Mouse (Mus musculus) Muller cell, postnatal 12 days (primary cell): ENCODE measurements around the gene Slc25a3.

ENCODE experiments used
- DNase-seq: peaks from one replicate; pipeline ENCODE4 v3.0.0-alpha.2; 2015; ENCODE audit errors: inconsistent ontology term

Gene Slc25a3

GRCm38 (mm10) chr10:91094251-91095104, 29.4 kb downstream of the Slc25a3 start:
- no peak for DNase-seq

- DNase-seq = peak; percentile 57
These were observed 31.0 kb downstream of the Slc25a3 start for GRCm38 (mm10) chr10:91092812-91093211.

- DNase-seq = no peak
These were observed 40.4 kb downstream of the Slc25a3 start for GRCm38 (mm10) chr10:91083393-91083927.

DNA sequence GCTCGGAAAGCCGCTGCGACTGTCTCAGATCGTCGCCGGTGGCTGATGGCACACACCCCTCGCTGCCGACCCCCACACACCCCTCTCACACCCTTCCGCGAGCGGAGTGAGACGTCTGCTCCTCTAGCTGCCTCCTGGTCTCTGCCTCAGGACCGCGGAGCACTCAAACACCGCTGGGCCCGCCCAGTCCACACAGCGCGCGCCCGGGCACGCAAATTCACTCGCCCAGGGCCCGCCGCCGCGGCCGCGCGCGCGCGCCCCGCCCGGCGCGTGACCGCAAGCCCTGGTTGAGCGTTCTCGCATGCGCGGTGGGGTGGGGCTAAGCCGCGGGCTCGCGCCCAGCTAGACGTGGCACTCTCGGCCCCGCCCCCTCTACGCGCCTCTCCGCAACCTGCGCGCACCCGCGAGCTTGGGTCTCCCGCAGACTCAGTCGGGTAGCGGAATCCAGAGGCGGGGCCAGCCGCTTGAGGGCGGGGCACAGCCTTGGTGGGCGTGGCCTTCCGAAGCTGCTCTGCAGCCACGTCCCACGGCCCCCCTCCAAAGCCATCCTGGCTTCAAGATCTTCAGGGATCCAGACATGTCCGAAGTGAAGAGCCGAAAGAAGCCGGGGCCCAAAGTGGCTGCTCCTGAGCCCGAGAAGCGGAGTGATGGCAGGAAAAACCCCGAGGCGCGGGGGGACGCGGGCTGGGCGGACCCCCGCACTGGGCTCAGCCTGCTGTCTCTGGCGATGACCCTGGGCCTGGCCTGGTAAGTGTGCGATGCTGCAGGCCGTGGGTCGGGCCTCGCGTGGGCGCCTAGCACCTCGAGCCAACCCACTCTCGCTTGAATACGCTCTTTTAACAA, 41.1 kb downstream of the Slc25a3 start, which contains the start of the genes Apaf1 and Ikbip:
Apaf1 (minus strand) TSS at position 221 of the 843 bp plus-strand sequence.
Ikbip (plus strand) TSS at position 391 of the 843 bp plus-strand sequence.
- DNase-seq = peak; percentile 100

GRCm38 (mm10) chr10:91081959-91082507, 41.8 kb downstream of the Slc25a3 start:
- DNase-seq = no peak

DNA sequence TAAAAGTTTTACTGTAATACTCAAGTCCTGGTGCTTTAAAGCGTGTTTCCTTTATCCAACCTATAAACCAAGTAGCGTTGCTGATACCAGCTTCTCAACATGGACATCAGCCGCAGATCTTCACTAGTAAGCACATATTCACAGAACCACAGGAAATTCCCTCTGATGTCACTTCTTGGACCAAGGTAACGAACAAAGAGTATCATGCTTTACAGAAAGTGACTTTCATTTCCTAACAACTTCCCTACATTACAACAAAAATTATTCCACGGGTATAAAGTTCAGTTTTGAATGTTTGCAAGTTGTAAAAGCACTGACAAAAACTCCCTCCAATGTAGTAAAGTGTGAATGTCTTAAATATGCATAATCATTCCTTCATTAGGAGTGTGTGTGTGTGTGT, 43.3 kb downstream of the Slc25a3 start:
- peak; percentile 5 for DNase-seq

- peak; percentile 10 for DNase-seq
These were observed 47.2 kb downstream of the Slc25a3 start for GRCm38 (mm10) chr10:91076667-91077066.

GRCm38 (mm10) chr10:91073345-91073744, 50.5 kb downstream of the Slc25a3 start:
- DNase-seq = no peak

GRCm38 (mm10) chr10:91071768-91072167, 52.1 kb downstream of the Slc25a3 start:
- DNase-seq = no peak
